Mouse (Mus musculus) gonadal fat pad, adult 2 months (tissue): ENCODE data around the gene Vps45. TPM values are rescaled to one million over a fixed set of nuclear protein-coding genes. Genes with fewer than 3 reads are reported as not detected.
"Not testable (repeated sequence)": the region's sequence is repeated elsewhere in the genome, so short reads cannot be mapped to it uniquely, and the experiment has no call there.

Experiments used
- DNase-seq: peaks from one replicate; pipeline ENCODE4 v3.0.0-alpha.2; 2012; ENCODE audit warnings: low read depth
- polyA plus RNA-seq: library from polyadenylated mRNA; depleted of rRNA; stranded (reverse); fragments of >200 nt; gene quantifications from 2 replicates; pipeline ENCODE4 v1.2.3, GENCODE M21; 2012; rRNA removed

Gene Vps45
- polyA plus RNA-seq, 1 experiment: 12.2 TPM

- no peak for DNase-seq
Measured at GRCm38 (mm10) chr3:95972251-95972872, 85.9 kb downstream of the Vps45 start.

- not testable (repeated sequence) for DNase-seq
Measured at GRCm38 (mm10) chr3:95970661-95971060, 87.6 kb downstream of the Vps45 start.

GRCm38 (mm10) chr3:95969277-95969676 is 89.0 kb downstream of the Vps45 start:
- no peak for DNase-seq

- no peak for DNase-seq
Measured at GRCm38 (mm10) chr3:95965518-95966451, 92.5 kb downstream of the Vps45 start.

GRCm38 (mm10) chr3:95963681-95964080 is 94.6 kb downstream of the Vps45 start:
- no peak for DNase-seq

- DNase-seq: no peak
Measured at GRCm38 (mm10) chr3:95963230-95963629, 95.0 kb downstream of the Vps45 start.

- not testable (repeated sequence) for DNase-seq
Measured at GRCm38 (mm10) chr3:95962182-95962581, 96.1 kb downstream of the Vps45 start.

- DNase-seq: no peak
Measured at GRCm38 (mm10) chr3:95959807-95960206, 98.5 kb downstream of the Vps45 start.

- DNase-seq: no peak
Measured at GRCm38 (mm10) chr3:95959082-95959481, 99.2 kb downstream of the Vps45 start.

- no peak for DNase-seq
Measured at GRCm38 (mm10) chr3:95957359-95958148, 100.7 kb downstream of the Vps45 start.

GRCm38 (mm10) chr3:95955318-95955717 is 102.9 kb downstream of the Vps45 start:
- no peak for DNase-seq

GRCm38 (mm10) chr3:95954648-95955173 is 103.6 kb downstream of the Vps45 start:
- DNase-seq: not testable (repeated sequence)

- no peak for DNase-seq
Measured at GRCm38 (mm10) chr3:95953522-95953921, 104.7 kb downstream of the Vps45 start.

GRCm38 (mm10) chr3:95953023-95953422 is 105.2 kb downstream of the Vps45 start:
- DNase-seq: no peak

- not testable (repeated sequence) for DNase-seq
Measured at GRCm38 (mm10) chr3:95951566-95951965, 106.7 kb downstream of the Vps45 start.

GRCm38 (mm10) chr3:95950763-95951551 is 107.3 kb downstream of the Vps45 start:
- peak; percentile 63 for DNase-seq

Other genes starting within 250 kb of the Vps45 start
- 11.1 and 16.2 TPM in 2 replicates for gene Rprd2, start 239.6 kb downstream of the Vps45 start, polyA plus RNA-seq
- 9.9 and 11.6 TPM in 2 replicates for gene Prpf3, start 202.6 kb downstream of the Vps45 start, polyA plus RNA-seq
- 87.1 and 129 TPM in 2 replicates for gene Mrps21, start 186.9 kb downstream of the Vps45 start, polyA plus RNA-seq
- 8.7 and 9.0 TPM in 2 replicates for gene Ciart, start 176.2 kb downstream of the Vps45 start, polyA plus RNA-seq
- gene BC028528, start 166.5 kb downstream of the Vps45 start, polyA plus RNA-seq: 9.5 and 14.8 TPM in 2 replicates
- gene Aph1a, start 164.5 kb downstream of the Vps45 start, polyA plus RNA-seq: 125 and 127 TPM in 2 replicates
- 12.9 and 14.1 TPM in 2 replicates for gene Car14, start 153.8 kb downstream of the Vps45 start, polyA plus RNA-seq
- gene Anp32e, start 129.2 kb downstream of the Vps45 start, polyA plus RNA-seq: 13.1 and 28.1 TPM in 2 replicates
- 36.6 and 46.3 TPM in 2 replicates for gene Plekho1, start 62.5 kb downstream of the Vps45 start, polyA plus RNA-seq
- 9.8 and 14.9 TPM in 2 replicates for gene Otud7b, start 46.1 kb upstream of the Vps45 start, polyA plus RNA-seq
- gene Mtmr11, start 103.5 kb upstream of the Vps45 start, polyA plus RNA-seq: 14.2 and 14.8 TPM in 2 replicates
- 51.4 and 62.1 TPM in 2 replicates for gene Sf3b4, start 113.9 kb upstream of the Vps45 start, polyA plus RNA-seq
- 2.8 and 3.9 TPM in 2 replicates for gene Sv2a, start 122.7 kb upstream of the Vps45 start, polyA plus RNA-seq
- 67.1 and 87.5 TPM in 2 replicates for gene Bola1, start 161.2 kb upstream of the Vps45 start, polyA plus RNA-seq
- 4.7 and 5.2 TPM in 2 replicates for gene Hist2h2ab, start 161.4 kb upstream of the Vps45 start, polyA plus RNA-seq
- gene Hist2h2ac, start 162.4 kb upstream of the Vps45 start, polyA plus RNA-seq: 7.2 and 8.6 TPM in 2 replicates
- gene Hist2h2be, start 162.7 kb upstream of the Vps45 start, polyA plus RNA-seq: 9.7 and 10.5 TPM in 2 replicates
- gene Hist2h3c2, start 180.7 kb upstream of the Vps45 start, polyA plus RNA-seq: 31.4 and 45.8 TPM in 2 replicates
- 420 and 426 TPM in 2 replicates for gene Hist2h2aa2, start 181.8 kb upstream of the Vps45 start, polyA plus RNA-seq
- gene Hist2h2aa1, start 187.0 kb upstream of the Vps45 start, polyA plus RNA-seq: 794 and 829 TPM in 2 replicates
- gene Hist2h3c1, start 188.2 kb upstream of the Vps45 start, polyA plus RNA-seq: not detected in 2 replicates
- 4.1 and 5.5 TPM in 2 replicates for gene Hist2h4, start 204.8 kb upstream of the Vps45 start, polyA plus RNA-seq
- gene Hist2h3b, start 210.2 kb upstream of the Vps45 start, polyA plus RNA-seq: 20.3 and 34.5 TPM in 2 replicates
- gene Hist2h2bb, start 211.3 kb upstream of the Vps45 start, polyA plus RNA-seq: 1.4 and 3.6 TPM in 2 replicates
- gene Fcgr1, start 235.5 kb upstream of the Vps45 start, polyA plus RNA-seq: 3.3 and 4.0 TPM in 2 replicates